Mouse (Mus musculus) inflammation-experienced regulatory T-cells (primary cell): Measurements from ENCODE around the gene Smg7. TPM values are rescaled to one million over a fixed set of nuclear protein-coding genes. Genes with fewer than 3 reads are reported as not detected.

Experiments
- polyA plus RNA-seq, 2 experiments: library from polyadenylated mRNA; unstranded; fragments of 100-300 nt; shearing (Covaris generic); gene quantifications; one replicate each; pipeline ENCODE4 v1.2.1; 2017

Gene Smg7
- 10 to 100 TPM; 39.0 to 39.9 TPM for polyA plus RNA-seq

GRCm38 (mm10) chr1:152901765-152902664, at the start of gene Smg7:
Gene Smg7, minus strand, starts transcription at chr1:152902646.

GRCm38 (mm10) chr1:152799897-152800296, 102.5 kb downstream of the Smg7 start, which contains the start of gene Ncf2:
Gene Ncf2, plus strand, starts transcription at chr1:152800194.

Other genes starting within 250 kb of the Smg7 start
- under 1 TPM; 0.17 to 0.18 TPM for gene Apobec4, start 152.1 kb downstream of the Smg7 start, polyA plus RNA-seq
- 1 to 10 TPM; 1.1 to 2.2 TPM for gene Rgl1, start 136.3 kb downstream of the Smg7 start, polyA plus RNA-seq
- 100 to 1,000 TPM; 613 to 724 TPM for gene Arpc5, start 136.1 kb downstream of the Smg7 start, polyA plus RNA-seq
- 1 to 10 TPM; 4.9 to 7.1 TPM for gene Ncf2, start 102.5 kb downstream of the Smg7 start, polyA plus RNA-seq
- 1 to 10 TPM in 1 of 2 experiments, under 1 TPM in 1; 0.63 to 2.5 TPM for gene Nmnat2, start 52.3 kb upstream of the Smg7 start, polyA plus RNA-seq